Mouse (Mus musculus) ovary, postnatal 10 days (tissue): Measurements from ENCODE around the gene Fbxw8.

Experiments
- DNase-seq: peaks from one replicate; pipeline ENCODE4 v3.0.0; 2022; ENCODE audit warnings: low spot score

The Fbxw8 gene

DNA sequence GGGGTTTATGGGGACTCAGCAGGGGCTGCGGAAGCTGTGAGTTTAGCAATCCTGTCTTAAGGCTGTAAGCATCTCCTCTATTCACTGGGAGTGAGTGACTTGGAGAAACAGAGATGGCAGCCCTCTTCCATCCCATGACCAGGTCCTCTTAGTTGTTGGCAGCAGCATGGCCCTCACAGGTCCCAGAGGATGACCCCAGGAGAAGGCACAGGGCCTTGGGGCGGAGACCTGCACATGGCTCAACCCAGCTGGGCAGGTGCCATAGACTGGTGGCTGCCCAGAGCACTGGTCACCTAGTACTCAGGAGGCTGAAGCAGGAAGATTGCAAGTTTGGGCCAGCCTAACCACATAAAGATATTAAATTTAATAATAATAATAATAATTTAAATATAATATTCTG, 139.6 kb downstream of the Fbxw8 start:
- DNase-seq, result no peak

DNA sequence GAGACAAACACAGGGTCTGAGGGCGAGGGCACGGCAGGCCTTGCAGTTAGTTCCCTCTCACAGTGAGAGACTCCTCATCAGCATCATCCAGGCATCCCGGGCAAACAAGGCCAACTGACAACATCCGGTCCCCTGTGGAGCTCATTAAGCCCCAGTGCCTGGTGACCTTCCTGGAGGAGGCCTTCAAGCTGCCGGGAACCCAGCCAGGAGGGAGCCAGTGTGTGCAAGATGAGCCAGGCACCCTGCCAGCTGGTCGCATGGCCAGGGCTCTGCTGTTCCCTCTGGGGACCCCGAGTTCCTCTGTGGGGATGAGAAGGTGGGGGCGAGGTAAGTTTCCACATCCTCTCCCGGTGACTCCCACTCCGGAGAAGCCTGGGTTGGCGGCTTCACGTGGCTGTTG, 140.2 kb downstream of the Fbxw8 start:
- no peak for DNase-seq
